Mouse (Mus musculus): ENCODE results near the gene Fam126a. TPM values are rescaled to one million over a fixed set of nuclear protein-coding genes. Genes with fewer than 3 reads are reported as not detected.
A peak's percentile ranks its signal among the peaks of the same experiment; 100 is the strongest.

The Fam126a gene
- total and polyA plus RNA-seq, 3 experiments, result 30.0 to 51.1 (median 34.7) TPM

- H3K36me3 ChIP-seq (ENCODE audit: control insufficient read depth in 1 of 2, insufficient read depth in 2 of 2, low read length in 2 of 2), result peaks cover 0 to 9% of the 10 kb centered on the region in 2 experiments; a peak in 2 of 4 replicates
- TF ChIP-seq BHLHE40 (IDR thresholded peaks at IDR 0.05; ENCODE audit: borderline replicate concordance, low read depth, low read length) (no peak), ZMIZ1 (IDR thresholded peaks at IDR 0.05; ENCODE audit: low read depth, low read length) (no peak), MAFK (IDR thresholded peaks at IDR 0.05; ENCODE audit: borderline replicate concordance, low read depth, low read length) (no peak), MYB (IDR thresholded peaks at IDR 0.05; ENCODE audit: low read depth, low read length) (no peak), MYC (IDR thresholded peaks at IDR 0.05; ENCODE audit: low read depth, low read length) (no peak), ELF1 (IDR thresholded peaks at IDR 0.05; ENCODE audit: low read depth, low read length) (no peak), UBTF (IDR thresholded peaks at IDR 0.05; ENCODE audit: borderline replicate concordance, insufficient read depth, low read depth, low read length) (no peak), EP300 (IDR thresholded peaks at IDR 0.05; ENCODE audit: low read depth in 1 of 2, low read length in 2 of 2) (no peak), RAD21 (IDR thresholded peaks at IDR 0.05; ENCODE audit: low read depth, low read length) (no peak), TCF12 (IDR thresholded peaks at IDR 0.05; ENCODE audit: low read depth, low read length) (no peak), ZNF384 (IDR thresholded peaks at IDR 0.05; ENCODE audit: low read depth, low read length) (no peak), JUND (IDR thresholded peaks at IDR 0.05; ENCODE audit: low read depth, low read length) (no peak)
- H3K9ac ChIP-seq (ENCODE audit: control insufficient read depth, low read depth, low read length, poor library complexity, severe bottlenecking), result no peak overlapping the region
- H3K4me3 ChIP-seq (ENCODE audit: control insufficient read depth in 1 of 2, insufficient read depth in 1 of 2, low read depth in 2 of 2, low read length in 2 of 2), result no peak overlapping the region
- no peak for DNase-seq (ENCODE audit: low read depth, low spot score)
- H3K27ac ChIP-seq (ENCODE audit: control insufficient read depth, low read depth, low read length), result no peak overlapping the region
- H3K79me2 ChIP-seq (ENCODE audit: control insufficient read depth, insufficient read depth, low read length, poor library complexity), result peaks cover 1% of the 10 kb centered on the region; the same call in 1 of the 2 replicates
- H3K9me3 ChIP-seq (replicated peaks; ENCODE audit: insufficient read depth, low read length), result no peaks in the 10 kb centered on the region
- H3K27me3 ChIP-seq (ENCODE audit: control insufficient read depth in 1 of 2, insufficient read depth in 2 of 2, low read length in 2 of 2), result peaks cover 0 to 2% of the 10 kb centered on the region in 2 experiments; a peak in 2 of 4 replicates
- peaks cover 3 to 4% of the 10 kb centered on the region in 2 experiments; a peak in 2 of 4 replicates for H3K4me1 ChIP-seq (ENCODE audit: control insufficient read depth in 1 of 2, insufficient read depth in 2 of 2, low read length in 2 of 2)
These were observed 26.4 kb upstream of the Fam126a start for GRCm38 (mm10) chr5:24056865-24057264.

DNA sequence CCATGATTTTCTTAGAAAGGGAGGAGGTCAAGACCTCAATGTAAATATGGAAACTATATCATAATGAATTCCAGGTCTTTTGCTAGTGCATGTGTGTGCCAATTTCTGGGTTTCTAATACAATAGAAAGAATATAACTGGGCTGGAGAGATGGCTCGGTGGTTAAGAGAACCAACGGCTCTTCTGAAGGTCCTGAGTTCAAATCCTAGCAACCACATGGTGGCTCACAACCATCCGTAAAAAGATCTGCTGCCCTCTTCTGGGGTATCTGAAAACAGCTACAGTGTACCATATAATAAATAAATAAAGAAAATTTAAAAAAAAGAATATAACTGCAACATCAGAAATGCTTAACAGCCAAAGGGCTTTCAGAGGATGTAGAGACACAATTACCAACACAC is 23.9 kb upstream of the Fam126a start:
- Histone ChIP-seq H3K27ac (ENCODE audit: control insufficient read depth, low read depth, low read length) (no peak overlapping the region), H3K79me2 (ENCODE audit: control insufficient read depth, insufficient read depth, low read length, poor library complexity) (peaks cover 1% of the 10 kb centered on the region; the same call in 1 of the 2 replicates), H3K9ac (ENCODE audit: control insufficient read depth, low read depth, low read length, poor library complexity, severe bottlenecking) (no peak overlapping the region), H3K27me3 (ENCODE audit: control insufficient read depth in 1 of 2, insufficient read depth in 2 of 2, low read length in 2 of 2) (no peaks in the 10 kb centered on the region), H3K9me3 (replicated peaks; ENCODE audit: insufficient read depth, low read length) (no peaks in the 10 kb centered on the region), H3K4me3 (ENCODE audit: control insufficient read depth in 1 of 2, insufficient read depth in 1 of 2, low read depth in 2 of 2, low read length in 2 of 2) (no peak overlapping the region), H3K4me1 (ENCODE audit: control insufficient read depth in 1 of 2, insufficient read depth in 2 of 2, low read length in 2 of 2) (peaks cover 4 to 6% of the 10 kb centered on the region in 2 experiments; a peak in 3 of 4 replicates), H3K36me3 (ENCODE audit: control insufficient read depth in 1 of 2, insufficient read depth in 2 of 2, low read length in 2 of 2) (peaks cover 0 to 12% of the 10 kb centered on the region in 2 experiments; a peak in 2 of 4 replicates)
- peak; percentile 40 for DNase-seq (ENCODE audit: low read depth, low spot score)
- TF ChIP-seq ELF1 (IDR thresholded peaks at IDR 0.05; ENCODE audit: low read depth, low read length), result no peak
- no peak for TF ChIP-seq MAZ (IDR thresholded peaks at IDR 0.05; ENCODE audit: low read depth, low read length)
- TF ChIP-seq CHD2 (IDR thresholded peaks at IDR 0.05; ENCODE audit: low read length), result no peak
- no peak for TF ChIP-seq EP300 (IDR thresholded peaks at IDR 0.05; ENCODE audit: low read depth in 1 of 2, low read length in 2 of 2)
- TF ChIP-seq HCFC1 (IDR thresholded peaks at IDR 0.05; ENCODE audit: low read depth, low read length), result no peak
- TF ChIP-seq ZC3H11A (IDR thresholded peaks at IDR 0.05; ENCODE audit: low read depth, low read length), result 0 out of 2 replicates have a peak, but pooled peaks have one; percentile 30
- no peak for TF ChIP-seq POLR2AphosphoS5 (IDR thresholded peaks at IDR 0.05; ENCODE audit: borderline replicate concordance, low read depth, low read length)
- no peak for TF ChIP-seq MAFK (IDR thresholded peaks at IDR 0.05; ENCODE audit: borderline replicate concordance, low read depth, low read length)
- peak; percentile 22 for TF ChIP-seq RAD21 (IDR thresholded peaks at IDR 0.05; ENCODE audit: low read depth, low read length)
- no peak for TF ChIP-seq SIN3A (IDR thresholded peaks at IDR 0.05; ENCODE audit: low read length)
- no peak for TF ChIP-seq NELFE (IDR thresholded peaks at IDR 0.05; ENCODE audit: low read depth, low read length)
- no peak for TF ChIP-seq UBTF (IDR thresholded peaks at IDR 0.05; ENCODE audit: borderline replicate concordance, insufficient read depth, low read depth, low read length)
- no peak for TF ChIP-seq KAT2A (conservative IDR thresholded peaks at IDR 0.05; ENCODE audit: low read depth, low read length)
- no peak for TF ChIP-seq USF2 (IDR thresholded peaks at IDR 0.05; ENCODE audit: borderline replicate concordance in 1 of 2, insufficient read depth in 1 of 2, low read depth in 1 of 2, low read length in 2 of 2)
- TF ChIP-seq ZKSCAN1 (IDR thresholded peaks at IDR 0.05; ENCODE audit: low read depth, low read length), result no peak
- TF ChIP-seq ZMIZ1 (IDR thresholded peaks at IDR 0.05; ENCODE audit: low read depth, low read length), result no peak
- no peak for TF ChIP-seq NRF1 (IDR thresholded peaks at IDR 0.05; ENCODE audit: insufficient read depth, low read depth, low read length, poor library complexity, severe bottlenecking)
- TF ChIP-seq POLR2A (IDR thresholded peaks at IDR 0.05; ENCODE audit: control insufficient read depth in 1 of 2, insufficient read depth in 1 of 2, low read depth in 1 of 2, low read length in 2 of 2, poor library complexity in 1 of 2), result no peak
- TF ChIP-seq SMC3 (IDR thresholded peaks at IDR 0.05; ENCODE audit: low read depth, low read length), result peak; percentile 8; the same call in 1 of the 2 replicates
- TF ChIP-seq GATA1 (IDR thresholded peaks at IDR 0.05; ENCODE audit: low read depth, low read length), result no peak
- TF ChIP-seq MYB (IDR thresholded peaks at IDR 0.05; ENCODE audit: low read depth, low read length), result no peak
- no peak for TF ChIP-seq E2F4 (IDR thresholded peaks at IDR 0.05; ENCODE audit: borderline replicate concordance, low read depth, low read length)
- TF ChIP-seq MYC (IDR thresholded peaks at IDR 0.05; ENCODE audit: low read depth, low read length), result no peak
- TF ChIP-seq GABPA (IDR thresholded peaks at IDR 0.05; ENCODE audit: low read depth, low read length), result no peak
- TF ChIP-seq TCF12 (IDR thresholded peaks at IDR 0.05; ENCODE audit: low read depth, low read length), result no peak
- no peak for TF ChIP-seq TAL1 (IDR thresholded peaks at IDR 0.05; ENCODE audit: low read length)
